Mouse (Mus musculus) stomach, embryonic 15.5 days (tissue): ENCODE measurements around the gene Osbp2. TPM values are rescaled to one million over a fixed set of nuclear protein-coding genes. Genes with fewer than 3 reads are reported as not detected.

Experiments
- ATAC-seq: fragments of 200-750 bp; cut with Nextera tagmentation; 2 replicates; pipeline ENCODE4 v1.8.0; 2017; ENCODE audit warnings: low read depth, moderate number of reproducible peaks, moderate TSS enrichment; ENCODE audit not compliant: insufficient read depth, low FRiP score
- H3K27ac ChIP-seq: fragments of 300-500 bp; sonication (generic); 2 replicates; pipeline ENCODE4 v1.5.1; 2015; ENCODE audit warnings: mild to moderate bottlenecking, inconsistent platforms
- H3K27me3 ChIP-seq: fragments of 300-500 bp; sonication (generic); replicated peaks from 2 replicates; pipeline ENCODE4 v1.6.1; 2015; ENCODE audit warnings: inconsistent platforms
- H3K36me3 ChIP-seq: fragments of 300-500 bp; sonication (generic); 2 replicates; pipeline ENCODE4 v1.6.1; 2015; ENCODE audit warnings: inconsistent platforms
- H3K4me1 ChIP-seq: fragments of 300-500 bp; sonication (generic); 2 replicates; pipeline ENCODE4 v1.6.1; 2015; ENCODE audit warnings: inconsistent platforms
- H3K4me2 ChIP-seq: fragments of 300-500 bp; sonication (generic); 2 replicates; pipeline ENCODE4 v1.6.1; 2015; ENCODE audit warnings: mild to moderate bottlenecking, inconsistent platforms
- H3K4me3 ChIP-seq: fragments of 300-500 bp; sonication (generic); replicated peaks from 2 replicates; pipeline ENCODE4 v1.5.1; 2015; ENCODE audit warnings: inconsistent platforms
- H3K9ac ChIP-seq: fragments of 300-500 bp; sonication (generic); 2 replicates; pipeline ENCODE4 v1.6.1; 2015; ENCODE audit warnings: inconsistent platforms
- H3K9me3 ChIP-seq: fragments of 300-500 bp; sonication (generic); 2 replicates; pipeline ENCODE4 v1.6.1; 2016; ENCODE audit warnings: inconsistent platforms
- WGBS: fragments of 180-500 bp; shearing (Covaris S2); methylation state at CpG from one replicate; pipeline ENCODE4 v1.1.7; 2015; 5-methylcytosine and 5-hydroxymethylcytosine counted together
- polyA plus RNA-seq: library from polyadenylated mRNA; unstranded; fragments of >200 nt; fragmentation: Nextera tagmentation; extraction: Ambion mirVana; gene quantifications from 2 replicates; pipeline ENCODE4 v1.2.1, GENCODE M21; 2015

Osbp2 gene
- polyA plus RNA-seq, 1 experiment from 2014 or later: 0.40 TPM

DNA sequence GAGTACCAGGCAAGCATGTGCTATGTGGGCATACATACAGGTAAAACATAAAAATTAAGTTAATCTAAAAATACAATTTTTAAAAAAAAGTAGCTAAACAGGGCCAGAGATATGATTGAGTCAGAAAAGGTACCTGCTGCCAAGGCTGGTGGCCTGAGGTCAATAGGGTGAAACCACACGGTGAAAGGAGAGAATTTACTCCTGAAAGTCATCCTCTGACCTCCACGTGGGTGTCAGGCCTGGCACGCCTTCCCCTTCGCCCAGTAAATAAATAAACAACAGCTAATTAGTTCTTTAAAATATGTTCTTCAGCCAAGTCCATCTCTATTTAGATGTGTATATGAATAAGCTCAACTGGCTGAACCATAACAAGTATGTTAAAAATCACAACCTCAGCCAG, 3.3 kb downstream of the Osbp2 start:
- H3K27me3 ChIP-seq: peaks cover 9% of the 10 kb centered on the region; the same call in 1 of the 2 replicates
- no peak overlapping the region for H3K9ac ChIP-seq
- 0 out of 2 replicates have a peak, but pooled peaks cover 7% of the 10 kb centered on the region for H3K4me1 ChIP-seq
- H3K4me2 ChIP-seq: no peak overlapping the region
- H3K9me3 ChIP-seq: no peaks in the 10 kb centered on the region
- no peak for ATAC-seq
- no peak overlapping the region for H3K4me3 ChIP-seq
- WGBS: 69% methylated on average over 4 of the region's 4 CpGs
- H3K36me3 ChIP-seq: no peaks in the 10 kb centered on the region
- H3K27ac ChIP-seq: no peak overlapping the region

DNA sequence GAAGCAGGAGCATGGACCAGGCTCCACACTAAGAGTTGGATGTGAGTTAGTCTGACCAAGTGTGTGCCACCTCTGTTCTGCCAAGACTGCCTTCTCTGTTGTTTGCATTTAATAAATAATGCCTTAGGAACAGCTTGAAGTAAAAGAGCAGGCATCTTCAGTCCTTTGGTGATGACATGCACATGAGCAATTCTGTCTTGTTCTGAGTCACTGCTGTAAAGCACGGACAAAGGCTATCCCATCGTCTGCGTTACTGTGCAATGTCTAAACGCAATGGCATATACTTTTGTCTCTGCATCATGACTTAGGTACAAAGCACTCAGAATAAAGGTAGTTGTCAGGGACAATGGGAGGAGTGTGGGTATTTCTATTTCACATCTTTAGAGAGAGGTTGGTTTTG, 3.9 kb downstream of the Osbp2 start:
- 0 out of 2 replicates have a peak, but pooled peaks cover 7% of the 10 kb centered on the region for H3K4me1 ChIP-seq
- H3K4me3 ChIP-seq: no peak overlapping the region
- H3K27me3 ChIP-seq: peaks cover 9% of the 10 kb centered on the region; the same call in 1 of the 2 replicates
- no peak overlapping the region for H3K9ac ChIP-seq
- no peak for ATAC-seq
- WGBS: 88% methylated on average over 4 of the region's 4 CpGs
- no peaks in the 10 kb centered on the region for H3K36me3 ChIP-seq
- H3K27ac ChIP-seq: no peak overlapping the region
- H3K9me3 ChIP-seq: no peaks in the 10 kb centered on the region
- H3K4me2 ChIP-seq: no peak overlapping the region

DNA sequence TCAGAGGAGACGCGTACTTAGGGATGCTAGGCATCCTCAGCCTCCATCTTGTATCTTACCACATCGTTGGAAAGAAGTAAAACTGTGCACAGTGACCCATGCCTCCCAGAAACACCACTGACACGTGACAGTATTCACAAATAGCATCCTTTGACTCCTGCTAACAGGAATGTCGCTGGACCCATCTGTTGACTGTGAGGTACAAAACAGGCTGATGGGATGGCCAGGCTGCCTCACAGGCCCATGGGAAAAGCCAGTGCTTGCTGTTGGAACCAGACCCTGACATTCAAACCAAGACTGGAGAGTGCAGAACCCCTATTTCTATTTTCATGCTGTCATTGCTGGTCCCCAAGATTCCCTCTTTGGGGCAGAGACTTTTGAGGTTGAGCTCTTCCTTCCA, 5.8 kb downstream of the Osbp2 start:
- no peak overlapping the region for H3K4me3 ChIP-seq
- 77% methylated on average over 5 of the region's 5 CpGs for WGBS
- H3K9me3 ChIP-seq: no peaks in the 10 kb centered on the region
- no peak for ATAC-seq
- no peak overlapping the region for H3K9ac ChIP-seq
- H3K27ac ChIP-seq: no peak overlapping the region
- no peak overlapping the region for H3K4me2 ChIP-seq
- H3K36me3 ChIP-seq: no peaks in the 10 kb centered on the region
- no peaks in the 10 kb centered on the region for H3K4me1 ChIP-seq
- H3K27me3 ChIP-seq: no peaks in the 10 kb centered on the region; the same call in 1 of the 2 replicates

DNA sequence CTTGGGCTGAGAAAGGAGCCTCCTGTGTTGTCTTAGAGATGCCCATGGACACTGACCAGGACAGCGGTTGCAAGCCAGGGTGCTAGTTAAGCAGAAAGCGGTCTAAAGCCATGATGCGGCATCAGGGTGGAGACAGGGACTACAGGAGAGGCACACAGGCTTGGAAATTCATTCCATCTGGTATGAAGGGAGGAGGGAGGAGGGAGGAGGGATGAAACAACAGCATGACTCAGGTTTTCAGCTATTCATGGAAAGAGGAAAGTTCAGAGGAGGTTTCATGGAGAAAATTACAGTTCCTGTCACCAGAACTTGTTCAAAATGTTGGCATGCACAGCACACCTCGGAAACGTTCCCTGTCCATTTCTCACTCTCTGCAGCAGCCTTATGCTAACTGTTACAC, 7.9 kb downstream of the Osbp2 start:
- Histone ChIP-seq H3K4me3 (no peak overlapping the region), H3K36me3 (no peaks in the 10 kb centered on the region), H3K4me1 (no peaks in the 10 kb centered on the region), H3K9ac (no peak overlapping the region), H3K9me3 (no peaks in the 10 kb centered on the region), H3K27me3 (no peaks in the 10 kb centered on the region), H3K27ac (no peak overlapping the region), H3K4me2 (no peak overlapping the region)
- no peak for ATAC-seq
- WGBS: 89% methylated on average over 5 of the region's 5 CpGs

DNA sequence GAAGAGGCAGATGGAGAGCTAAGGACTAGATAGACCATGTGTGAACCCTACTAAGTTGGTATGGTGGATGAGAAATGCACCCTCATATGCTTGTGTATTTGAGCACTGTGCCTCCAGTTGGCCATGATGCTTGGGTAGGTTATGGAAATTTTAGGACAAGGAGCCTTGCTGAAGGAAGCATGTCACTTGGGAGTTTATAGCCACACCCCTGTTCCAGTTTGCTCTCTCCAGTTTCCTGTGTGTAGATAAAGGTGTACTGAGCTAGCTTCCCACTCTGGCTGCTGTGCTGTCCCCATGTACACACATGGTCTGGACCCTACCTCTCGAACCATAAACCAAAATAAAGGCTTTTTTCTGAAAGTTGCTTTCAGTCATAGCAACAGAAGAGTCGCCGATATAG, 9.5 kb downstream of the Osbp2 start:
- Histone ChIP-seq H3K27me3 (no peaks in the 10 kb centered on the region), H3K4me3 (no peak overlapping the region), H3K36me3 (no peaks in the 10 kb centered on the region), H3K4me1 (no peaks in the 10 kb centered on the region), H3K9ac (no peak overlapping the region), H3K4me2 (no peak overlapping the region), H3K9me3 (no peaks in the 10 kb centered on the region), H3K27ac (no peak overlapping the region)
- ATAC-seq: no peak
- 89% methylated on average over 3 of the region's 3 CpGs for WGBS

DNA sequence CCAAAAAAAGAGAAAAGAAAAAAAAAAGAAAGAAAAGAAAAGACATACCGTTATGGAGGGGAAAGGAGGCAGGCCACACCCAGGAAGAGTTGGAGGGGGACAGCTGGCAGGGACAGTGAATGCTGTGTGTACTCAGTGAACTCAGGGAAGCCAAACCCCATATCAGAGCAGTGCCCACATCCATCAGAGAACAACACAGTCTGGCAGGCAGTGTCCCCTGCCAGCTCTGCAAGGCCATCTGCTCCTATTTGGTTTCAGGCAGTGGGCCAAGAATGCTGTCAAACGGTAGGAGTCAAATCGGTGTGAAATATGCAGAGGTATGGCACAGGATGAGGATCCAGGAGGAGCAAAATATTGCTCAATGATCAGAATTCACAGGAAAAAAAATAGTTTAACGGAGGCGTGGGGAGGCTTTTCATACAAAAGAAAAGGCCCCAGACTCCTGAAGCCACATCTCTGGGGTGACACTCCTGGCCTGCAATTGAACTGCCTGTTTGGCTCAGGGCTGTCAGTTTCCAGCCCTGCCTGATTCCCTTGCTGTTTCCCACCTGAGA, 10.1 kb downstream of the Osbp2 start:
- H3K4me3 ChIP-seq: no peak overlapping the region
- H3K9ac ChIP-seq: no peak overlapping the region
- no peaks in the 10 kb centered on the region for H3K9me3 ChIP-seq
- WGBS: 69% methylated on average over 5 of the region's 5 CpGs
- ATAC-seq: no peak
- no peak overlapping the region for H3K4me2 ChIP-seq
- H3K4me1 ChIP-seq: no peaks in the 10 kb centered on the region
- H3K36me3 ChIP-seq: no peaks in the 10 kb centered on the region
- H3K27ac ChIP-seq: no peak overlapping the region
- no peaks in the 10 kb centered on the region for H3K27me3 ChIP-seq

DNA sequence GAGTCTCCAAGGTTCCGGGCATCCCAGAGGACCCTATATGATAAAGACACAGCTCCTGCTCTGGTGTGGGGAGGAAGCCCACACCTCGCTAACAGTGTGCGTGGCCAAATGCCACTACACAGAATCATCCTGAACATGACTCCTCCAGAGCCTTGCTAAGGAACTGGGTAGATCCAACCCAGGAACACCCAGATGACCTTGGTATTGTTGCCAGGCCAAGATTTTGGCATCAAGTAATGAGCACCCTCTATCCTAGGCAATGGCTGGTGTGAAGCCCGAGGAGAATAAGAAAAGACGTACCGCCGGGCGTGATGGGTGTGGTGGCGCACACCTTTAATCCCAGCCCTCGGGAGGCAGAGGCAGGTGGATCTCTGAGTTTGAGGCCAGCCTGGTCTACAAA, 10.7 kb downstream of the Osbp2 start:
- H3K9me3 ChIP-seq: no peaks in the 10 kb centered on the region
- 95% methylated on average over 10 of the region's 10 CpGs for WGBS
- H3K27ac ChIP-seq: no peak overlapping the region

DNA sequence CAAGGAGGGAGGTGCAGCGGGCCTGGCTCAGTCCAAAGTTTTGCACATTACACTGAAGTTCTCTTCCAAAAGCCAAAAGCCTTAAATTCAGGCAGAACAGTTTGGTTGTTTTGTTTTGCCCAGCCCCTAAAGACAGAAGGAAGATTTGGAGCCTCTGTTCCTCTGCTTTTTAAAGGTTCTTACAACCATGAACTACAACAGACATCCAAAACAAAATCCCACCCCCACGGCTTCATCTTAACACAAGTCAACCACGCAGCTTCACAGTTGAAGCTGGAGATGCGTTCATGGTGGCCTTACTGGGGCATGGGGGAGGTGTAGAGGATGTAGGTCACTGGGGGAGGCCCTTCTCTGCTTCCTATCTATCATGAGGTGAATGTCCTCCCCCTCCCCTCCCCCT, 11.8 kb downstream of the Osbp2 start:
- ATAC-seq: no peak
- 77% methylated on average over 4 of the region's 4 CpGs for WGBS

More for the DNA sequence above, 10.7 kb downstream of the Osbp2 start:
- H3K4me3 ChIP-seq: no peak overlapping the region
- H3K9ac ChIP-seq: no peak overlapping the region
- H3K36me3 ChIP-seq: no peaks in the 10 kb centered on the region
- no peaks in the 10 kb centered on the region for H3K4me1 ChIP-seq
- no peak for ATAC-seq
- no peaks in the 10 kb centered on the region for H3K27me3 ChIP-seq
- no peak overlapping the region for H3K4me2 ChIP-seq

DNA sequence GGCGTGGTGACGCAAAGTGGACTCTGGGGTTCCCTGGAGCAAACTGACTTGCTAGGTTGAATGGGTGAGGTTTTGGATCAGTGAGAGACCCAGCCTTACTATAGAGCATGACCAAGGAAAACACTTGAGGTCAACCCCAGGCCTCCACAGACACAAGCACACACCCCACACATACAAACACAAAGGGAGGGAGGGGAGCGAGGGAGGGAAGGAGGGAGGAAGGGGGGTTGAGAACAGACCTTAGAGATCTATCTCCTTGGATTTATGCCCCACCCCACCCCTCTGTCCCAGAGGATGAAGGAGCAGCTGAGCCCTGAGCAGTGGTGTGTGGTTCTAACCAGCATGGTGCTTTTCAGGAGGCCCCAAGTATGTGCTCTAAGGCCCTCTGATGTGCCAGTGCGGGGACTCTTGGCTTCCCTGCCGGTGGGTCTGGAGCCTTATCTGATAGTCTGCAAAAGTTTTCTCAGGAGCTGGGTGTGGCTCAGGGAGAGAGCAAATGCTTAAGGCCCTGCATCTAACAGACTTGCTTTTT, 12.9 kb downstream of the Osbp2 start:
- Histone ChIP-seq H3K36me3 (no peaks in the 10 kb centered on the region), H3K4me2 (no peak overlapping the region), H3K4me1 (no peaks in the 10 kb centered on the region), H3K9me3 (no peaks in the 10 kb centered on the region), H3K9ac (no peak overlapping the region), H3K27me3 (no peaks in the 10 kb centered on the region), H3K4me3 (no peak overlapping the region), H3K27ac (no peak overlapping the region)
- no peak for ATAC-seq
- WGBS: 49% methylated on average over 5 of the region's 5 CpGs

More for the DNA sequence above, 11.8 kb downstream of the Osbp2 start:
- Histone ChIP-seq H3K4me1 (no peaks in the 10 kb centered on the region), H3K9me3 (no peaks in the 10 kb centered on the region), H3K4me2 (no peak overlapping the region), H3K27me3 (no peaks in the 10 kb centered on the region), H3K27ac (no peak overlapping the region), H3K36me3 (no peaks in the 10 kb centered on the region), H3K9ac (no peak overlapping the region), H3K4me3 (no peak overlapping the region)

DNA sequence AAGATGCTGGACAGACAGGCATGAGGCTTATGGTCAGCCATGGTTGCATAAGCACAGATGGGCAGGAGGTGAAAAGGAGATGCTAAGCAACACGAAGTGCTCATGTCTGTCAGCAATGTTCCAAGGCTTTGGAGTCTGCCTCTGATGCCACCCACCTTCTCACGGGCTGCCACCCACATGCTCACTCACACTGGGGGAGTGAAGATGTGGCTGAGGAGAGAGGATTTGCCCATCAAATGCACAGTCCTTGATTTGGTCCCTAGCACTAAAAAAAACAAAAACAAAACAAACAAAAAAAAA, 13.4 kb downstream of the Osbp2 start:
- H3K4me1 ChIP-seq: no peaks in the 10 kb centered on the region
- H3K4me2 ChIP-seq: no peak overlapping the region
- ATAC-seq: no peak
- no peaks in the 10 kb centered on the region for H3K9me3 ChIP-seq
- no peaks in the 10 kb centered on the region for H3K36me3 ChIP-seq
- H3K27me3 ChIP-seq: no peaks in the 10 kb centered on the region
- no peak overlapping the region for H3K9ac ChIP-seq
- 60% methylated on average over 2 of the region's 2 CpGs for WGBS
- no peak overlapping the region for H3K27ac ChIP-seq
- no peak overlapping the region for H3K4me3 ChIP-seq

DNA sequence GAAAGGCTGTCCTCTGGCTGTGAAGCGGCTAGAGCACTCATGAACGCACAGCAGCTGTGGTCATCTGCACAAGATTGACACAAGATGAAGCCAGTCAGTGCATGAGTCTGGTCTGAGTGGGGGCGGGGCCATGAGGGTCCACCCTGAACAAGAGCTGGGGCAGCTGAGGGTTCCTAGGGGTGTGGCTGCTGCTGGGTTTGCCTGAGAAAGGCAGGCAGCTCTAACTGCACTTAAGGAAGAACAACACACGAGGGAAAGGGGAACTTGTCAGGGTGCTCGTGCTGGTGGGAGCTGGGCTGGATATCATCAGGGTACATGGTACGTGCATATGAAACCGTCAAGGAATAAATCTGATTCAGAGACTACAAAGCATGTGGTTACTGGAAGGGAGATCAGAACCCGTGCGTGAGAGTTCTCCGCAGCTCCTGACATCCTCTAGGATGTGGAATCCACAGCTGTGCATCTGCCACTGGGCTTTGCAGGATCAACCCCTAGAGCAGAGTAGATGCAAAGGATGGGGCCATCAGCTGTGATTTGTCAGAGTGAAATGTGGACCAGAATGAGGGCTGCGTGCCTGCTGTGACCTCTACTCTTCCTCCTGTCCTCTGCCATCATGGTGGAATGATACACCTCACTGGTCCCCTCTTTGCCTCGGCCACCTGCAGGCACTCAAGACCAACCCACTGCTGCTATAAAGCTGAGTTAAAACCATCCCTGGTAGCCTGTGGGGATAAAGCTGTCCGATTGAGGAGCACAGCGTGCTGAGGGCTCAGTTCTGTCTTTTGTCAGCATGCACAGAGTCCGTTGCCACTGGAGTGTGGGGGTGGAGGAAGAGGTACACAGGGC, 14.0 kb downstream of the Osbp2 start:
- 0 out of 2 replicates have a peak, but pooled peaks have one; percentile 10 for ATAC-seq
- Histone ChIP-seq H3K4me2 (no peak overlapping the region), H3K9me3 (no peaks in the 10 kb centered on the region), H3K4me3 (no peak overlapping the region), H3K27ac (no peak overlapping the region), H3K4me1 (no peaks in the 10 kb centered on the region), H3K27me3 (no peaks in the 10 kb centered on the region), H3K9ac (no peak overlapping the region), H3K36me3 (no peaks in the 10 kb centered on the region)
- WGBS: 70% methylated on average over 15 of the region's 15 CpGs

DNA sequence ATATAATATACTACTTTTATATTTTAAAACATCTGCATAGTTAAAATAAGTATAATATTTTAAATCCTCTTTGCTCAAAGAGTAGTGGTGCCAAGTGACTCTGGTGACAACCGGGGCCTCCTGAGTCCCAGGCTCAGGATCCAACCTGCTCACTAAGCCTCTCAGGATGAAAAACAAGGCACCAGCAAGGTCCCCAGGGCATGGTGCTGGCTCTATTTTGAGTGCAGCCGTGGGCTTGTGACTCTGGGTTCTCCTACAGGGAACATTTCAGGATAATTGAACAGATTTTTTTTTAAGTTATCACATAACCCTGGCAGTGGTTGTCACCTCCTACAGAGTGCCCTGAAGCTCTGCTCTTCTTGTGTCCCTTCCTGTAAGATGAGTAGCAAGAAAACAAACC, 17.4 kb downstream of the Osbp2 start:
- Histone ChIP-seq H3K36me3 (no peaks in the 10 kb centered on the region), H3K9me3 (no peaks in the 10 kb centered on the region), H3K4me1 (no peaks in the 10 kb centered on the region), H3K27ac (no peak overlapping the region), H3K4me3 (no peak overlapping the region), H3K27me3 (no peaks in the 10 kb centered on the region), H3K4me2 (no peak overlapping the region), H3K9ac (no peak overlapping the region)
- 69% methylated on average over 2 of the region's 2 CpGs for WGBS
- ATAC-seq: no peak
